Mouse (Mus musculus): ENCODE data around the gene Spock3. TPM values are rescaled to one million over a fixed set of nuclear protein-coding genes. Genes with fewer than 3 reads are reported as not detected.

Gene Spock3
- polyA plus RNA-seq, 1 experiment from 2014 or later: 2.6 TPM

DNA sequence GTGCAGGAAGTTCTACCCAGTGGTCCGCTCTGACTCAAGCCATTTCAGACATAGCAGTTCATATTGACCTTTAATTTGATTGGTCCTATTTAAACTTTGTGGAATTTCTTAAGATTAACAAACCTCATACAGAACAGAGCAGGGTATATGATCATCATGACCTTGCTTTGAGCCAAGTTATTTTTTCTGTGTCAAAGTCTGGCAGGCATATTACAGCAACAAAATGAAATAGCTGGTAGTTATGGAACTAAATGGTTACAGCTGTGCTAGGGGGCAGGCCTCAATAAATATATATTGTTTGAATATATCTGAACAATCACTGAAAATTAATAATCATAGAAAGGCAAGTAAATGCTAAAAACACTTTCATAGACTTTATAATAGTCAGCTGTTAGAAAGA is 384.6 kb downstream of the Spock3 start:
- Histone ChIP-seq H3K4me1 (ENCODE audit: control insufficient read depth, insufficient read depth, low read length) (no peaks in the 10 kb centered on the region), H3K4me3 (ENCODE audit: low read depth, low read length) (no peak overlapping the region), H3K27ac (ENCODE audit: low read depth, low read length) (no peak overlapping the region), H3K27me3 (ENCODE audit: control insufficient read depth, insufficient read depth, low read length) (no peaks in the 10 kb centered on the region), H3K9me3 (replicated peaks; ENCODE audit: control insufficient read depth, low read length) (no peaks in the 10 kb centered on the region), H3K4me2 (no peak overlapping the region), H3K36me3 (ENCODE audit: control insufficient read depth, insufficient read depth, low read length) (no peaks in the 10 kb centered on the region), H3K9ac (ENCODE audit: low read depth, low read length) (no peak overlapping the region)
- 93% methylated on average over 1 of the region's 1 CpGs for WGBS (ENCODE audit: insufficient replicate concordance)
- ATAC-seq (replicated peaks; ENCODE audit: insufficient number of reproducible peaks, low FRiP score, low TSS enrichment): no peak

DNA sequence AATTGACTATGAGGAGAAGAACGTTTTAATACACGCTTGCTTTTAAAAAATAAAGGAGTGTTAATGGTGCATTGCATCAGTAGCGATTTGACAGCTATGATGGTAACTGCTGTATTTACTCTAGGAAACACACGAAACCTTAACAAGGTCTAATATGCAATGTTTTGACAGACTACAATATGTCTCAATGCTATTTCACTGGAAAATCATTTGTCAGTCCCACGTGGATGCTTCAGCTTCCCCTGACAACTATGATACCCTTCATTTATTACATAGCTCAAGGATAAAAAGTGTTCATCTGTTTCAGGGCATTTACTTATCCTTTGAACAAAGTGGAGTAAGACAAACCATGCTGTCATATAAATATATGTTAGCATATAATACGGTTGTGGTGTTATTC is 417.8 kb downstream of the Spock3 start:
- no peaks in the 10 kb centered on the region for H3K27me3 ChIP-seq (ENCODE audit: control insufficient read depth, insufficient read depth, low read length)
- no peak overlapping the region for H3K4me3 ChIP-seq (ENCODE audit: low read depth, low read length)
- H3K9me3 ChIP-seq (replicated peaks; ENCODE audit: control insufficient read depth, low read length): no peaks in the 10 kb centered on the region
- no peak for ATAC-seq (replicated peaks; ENCODE audit: insufficient number of reproducible peaks, low FRiP score, low TSS enrichment)
- H3K4me1 ChIP-seq (ENCODE audit: control insufficient read depth, insufficient read depth, low read length): no peaks in the 10 kb centered on the region
- H3K27ac ChIP-seq (ENCODE audit: low read depth, low read length): no peak overlapping the region
- no peaks in the 10 kb centered on the region for H3K36me3 ChIP-seq (ENCODE audit: control insufficient read depth, insufficient read depth, low read length)
- no peak overlapping the region for H3K9ac ChIP-seq (ENCODE audit: low read depth, low read length)
- 74% methylated on average over 6 of the region's 6 CpGs for WGBS (ENCODE audit: insufficient replicate concordance)
- no peak overlapping the region for H3K4me2 ChIP-seq

DNA sequence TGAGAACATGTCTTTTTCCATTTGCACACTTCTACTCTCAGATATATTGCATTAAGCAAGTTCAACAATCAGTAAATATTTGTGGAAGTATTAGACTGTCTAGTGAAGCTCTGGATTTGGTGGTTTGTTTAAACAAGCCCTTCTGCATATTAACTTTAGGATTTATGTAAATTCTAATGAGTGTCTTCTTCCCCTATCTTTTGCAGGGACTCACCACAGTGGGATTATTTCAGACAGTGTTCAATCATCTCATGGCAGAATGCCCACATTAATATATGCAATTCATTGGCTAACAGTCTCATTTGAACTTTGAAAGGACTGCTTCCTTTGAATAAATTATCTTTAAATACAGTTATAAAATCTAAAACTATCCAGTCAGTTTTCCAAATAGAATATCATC is 446.9 kb downstream of the Spock3 start:
- Histone ChIP-seq H3K4me2 (no peak overlapping the region), H3K4me1 (ENCODE audit: control insufficient read depth, insufficient read depth, low read length) (no peaks in the 10 kb centered on the region), H3K27ac (ENCODE audit: low read depth, low read length) (no peak overlapping the region), H3K4me3 (ENCODE audit: low read depth, low read length) (no peak overlapping the region), H3K9ac (ENCODE audit: low read depth, low read length) (no peak overlapping the region), H3K27me3 (ENCODE audit: control insufficient read depth, insufficient read depth, low read length) (no peaks in the 10 kb centered on the region), H3K36me3 (ENCODE audit: control insufficient read depth, insufficient read depth, low read length) (no peaks in the 10 kb centered on the region), H3K9me3 (replicated peaks; ENCODE audit: control insufficient read depth, low read length) (no peaks in the 10 kb centered on the region)
- no peak for ATAC-seq (replicated peaks; ENCODE audit: insufficient number of reproducible peaks, low FRiP score, low TSS enrichment)
